In the genomic region with DNA sequence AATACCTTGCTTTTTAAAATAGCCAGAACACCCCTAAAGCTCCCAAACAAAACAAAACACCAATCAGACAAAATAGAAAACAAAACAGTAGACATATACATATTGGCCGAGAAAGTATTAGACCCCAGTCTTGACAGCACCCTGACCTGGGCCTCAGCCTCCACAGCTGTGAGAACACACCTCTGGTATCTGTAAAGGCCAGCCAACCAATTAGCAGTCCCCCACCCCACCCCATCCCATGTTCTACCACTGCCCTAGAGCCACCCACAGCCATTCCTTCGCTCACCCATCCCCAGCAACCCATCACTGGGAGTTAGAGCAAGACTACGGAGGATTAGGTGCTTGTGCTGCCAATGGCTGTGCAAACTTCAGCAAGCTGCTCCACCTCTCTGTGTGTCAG, we compare ENCODE assay signal across 21 mouse cellular contexts. TPM values are rescaled to one million over a fixed set of nuclear protein-coding genes. Genes with fewer than 3 reads are reported as not detected.
A peak's percentile ranks its signal among the peaks of the same experiment; 100 is the strongest.
DNase-seq lines count a peak whose midpoint lies in the region; ATAC-seq and TF ChIP-seq lines count a peak whose summit lies in the region.
"Had no signal": no experiment of that assay in that cellular context is flagged by ENCODE, and none has a peak within 500 bp of the region (broad histone marks: within the 10 kb centered on the region; RNA-seq: fewer than 3 reads in every experiment).

No protein-coding gene starts in this region.

- no peak for TF ChIP-seq CTCF in liver, embryonic 14.5 days (IDR thresholded peaks at IDR 0.05; ENCODE audit: low read depth)
- no peak for TF ChIP-seq CTCF in liver, postnatal 0 days (IDR thresholded peaks at IDR 0.05; ENCODE audit: low read depth)

- no peak overlapping the region for H3K4me3 ChIP-seq in liver, embryonic 14.5 days (ENCODE audit: insufficient read depth in 1 of 2, low read depth in 2 of 2, low read length in 2 of 2)
- H3K4me3 ChIP-seq in liver, postnatal 0 days (ENCODE audit: low read depth, low read length), result no peak overlapping the region
- H3K4me3 ChIP-seq in lung, embryonic 16.5 days (ENCODE audit: low read length), result no peak overlapping the region
- H3K4me3 ChIP-seq in liver, embryonic 15.5 days (replicated peaks), result no peak overlapping the region
- H3K4me3 ChIP-seq: embryonic facial prominence, embryonic 12.5 days; embryonic facial prominence, embryonic 15.5 days; gastrocnemius, adult 2 months; hindbrain, embryonic 12.5 days had no signal

- H3K4me2 ChIP-seq in liver, embryonic 14.5 days (ENCODE audit: low read depth), result no peak overlapping the region
- no peak overlapping the region for H3K4me2 ChIP-seq in liver, postnatal 0 days (ENCODE audit: low read depth, low read length)
- no peak overlapping the region for H3K4me2 ChIP-seq in lung, embryonic 16.5 days (ENCODE audit: low read depth, low read length)
- no peak overlapping the region for H3K4me2 ChIP-seq in liver, embryonic 15.5 days
- H3K4me2 ChIP-seq: embryonic facial prominence, embryonic 12.5 days; embryonic facial prominence, embryonic 15.5 days; heart, embryonic 11.5 days; hindbrain, embryonic 12.5 days had no signal

- 78% methylated on average over 3 of the region's 3 CpGs for WGBS in liver, embryonic 14.5 days (ENCODE audit: insufficient replicate concordance)
- WGBS in liver, postnatal 0 days (ENCODE audit: insufficient replicate concordance), result 82% methylated on average over 3 of the region's 3 CpGs
- 91% methylated on average over 3 of the region's 3 CpGs for WGBS in lung, embryonic 16.5 days
- WGBS in liver, embryonic 15.5 days (ENCODE audit: insufficient replicate concordance), result 81% methylated on average over 3 of the region's 3 CpGs

- H3K36me3 ChIP-seq in liver, embryonic 14.5 days (replicated peaks; ENCODE audit: control insufficient read depth, insufficient read depth, low read depth), result no peaks in the 10 kb centered on the region
- H3K36me3 ChIP-seq in liver, postnatal 0 days (replicated peaks; ENCODE audit: insufficient read depth, low read length), result no peaks in the 10 kb centered on the region
- no peaks in the 10 kb centered on the region for H3K36me3 ChIP-seq in lung, embryonic 16.5 days (ENCODE audit: control insufficient read depth, insufficient read depth, low read length)
- H3K36me3 ChIP-seq in liver, embryonic 15.5 days (replicated peaks), result no peaks in the 10 kb centered on the region
- H3K36me3 ChIP-seq: embryonic facial prominence, embryonic 12.5 days; embryonic facial prominence, embryonic 15.5 days; hindbrain, embryonic 12.5 days had no signal

- no peak for TF ChIP-seq EP300 in liver, embryonic 14.5 days (IDR thresholded peaks at IDR 0.05; ENCODE audit: low read depth)
- no peak for TF ChIP-seq EP300 in liver, postnatal 0 days (IDR thresholded peaks at IDR 0.05; ENCODE audit: low read depth)

- H3K9ac ChIP-seq in liver, embryonic 14.5 days (replicated peaks), result no peak overlapping the region
- no peak overlapping the region for H3K9ac ChIP-seq in liver, postnatal 0 days (replicated peaks)
- no peak overlapping the region for H3K9ac ChIP-seq in lung, embryonic 16.5 days (ENCODE audit: low read length)
- H3K9ac ChIP-seq in liver, embryonic 15.5 days, result no peak overlapping the region
- H3K9ac ChIP-seq: embryonic facial prominence, embryonic 12.5 days; embryonic facial prominence, embryonic 15.5 days; forebrain, postnatal 0 days; hindbrain, embryonic 12.5 days had no signal

- H3K4me1 ChIP-seq in liver, embryonic 14.5 days (replicated peaks; ENCODE audit: control insufficient read depth in 2 of 2, insufficient read depth in 2 of 2, low read length in 1 of 2), result peaks cover 0 to 10% of the 10 kb centered on the region in 2 experiments; a peak in 3 of 4 replicates
- H3K4me1 ChIP-seq in liver, postnatal 0 days (ENCODE audit: insufficient read depth), result no peaks in the 10 kb centered on the region
- H3K4me1 ChIP-seq in lung, embryonic 16.5 days (replicated peaks; ENCODE audit: control insufficient read depth, insufficient read depth, low read length), result peaks cover 3% of the 10 kb centered on the region
- peaks cover 13% of the 10 kb centered on the region for H3K4me1 ChIP-seq in liver, embryonic 15.5 days (replicated peaks)
- H3K4me1 ChIP-seq: hindbrain, embryonic 12.5 days had no signal

- ATAC-seq in liver, embryonic 14.5 days (ENCODE audit: insufficient read depth), result peak; percentile 53; the same call in 1 of the 2 replicates
- ATAC-seq in liver, postnatal 0 days, result no peak
- ATAC-seq in lung, embryonic 16.5 days (ENCODE audit: low read depth), result no peak
- ATAC-seq in liver, embryonic 15.5 days (ENCODE audit: insufficient read depth), result 0 out of 2 replicates have a peak, but pooled peaks have one; percentile 49
- ATAC-seq: CD4-positive, CD25-positive, alpha-beta regulatory T cell, adult 4 months; forebrain, embryonic 14.5 days; forebrain, postnatal 0 days had no signal

- H3K27ac ChIP-seq in liver, embryonic 14.5 days, result no peak overlapping the region
- H3K27ac ChIP-seq in liver, postnatal 0 days (ENCODE audit: low read depth), result no peak overlapping the region
- peak overlapping the region; percentile 80 for H3K27ac ChIP-seq in lung, embryonic 16.5 days (ENCODE audit: low read length)
- no peak overlapping the region for H3K27ac ChIP-seq in liver, embryonic 15.5 days (replicated peaks)
- H3K27ac ChIP-seq: embryonic facial prominence, embryonic 12.5 days; embryonic facial prominence, embryonic 15.5 days; gastrocnemius, adult 2 months; hindbrain, embryonic 12.5 days had no signal

- no peak for DNase-seq in liver, embryonic 14.5 days (ENCODE audit: low read depth in 3 of 3, low spot score in 3 of 3)
- no peak for DNase-seq in liver, postnatal 0 days
- DNase-seq in lung, postnatal 36 days, result no peak
- DNase-seq in right cerebral cortex, postnatal 4 days, result no peak
- DNase-seq: adrenal gland, adult 2 months; adrenal gland, postnatal 14 days; cerebellum, adult 11 months; cerebellum, adult 2 months; cerebellum, adult 9-11 months; cerebellum, postnatal 25 days; forebrain, postnatal 0 days; gastrocnemius, adult 2 months; heart, adult 11 months had no signal

- no peaks in the 10 kb centered on the region for H3K9me3 ChIP-seq in liver, embryonic 14.5 days (ENCODE audit: control insufficient read depth, low read length)
- no peaks in the 10 kb centered on the region for H3K9me3 ChIP-seq in liver, postnatal 0 days (ENCODE audit: low read length)
- no peaks in the 10 kb centered on the region; the same call in 1 of the 2 replicates for H3K9me3 ChIP-seq in lung, embryonic 16.5 days (ENCODE audit: control insufficient read depth, low read length)
- no peaks in the 10 kb centered on the region for H3K9me3 ChIP-seq in liver, embryonic 15.5 days (replicated peaks)
- H3K9me3 ChIP-seq: embryonic facial prominence, embryonic 15.5 days; hindbrain, embryonic 12.5 days had no signal

- no peaks in the 10 kb centered on the region for H3K27me3 ChIP-seq in liver, embryonic 14.5 days (ENCODE audit: control insufficient read depth, insufficient read depth, low read length)
- no peaks in the 10 kb centered on the region for H3K27me3 ChIP-seq in liver, postnatal 0 days (ENCODE audit: insufficient read depth, low read length)
- H3K27me3 ChIP-seq in lung, embryonic 16.5 days (ENCODE audit: control insufficient read depth, insufficient read depth, low read depth, low read length), result no peaks in the 10 kb centered on the region
- H3K27me3 ChIP-seq in liver, embryonic 15.5 days, result no peaks in the 10 kb centered on the region
- H3K27me3 ChIP-seq: embryonic facial prominence, embryonic 12.5 days; embryonic facial prominence, embryonic 15.5 days; hindbrain, embryonic 12.5 days had no signal

RNA-seq across cellular contexts. Expression of gene Uspl1, which starts 33.3 kb away (rescaled TPM):
- polyA plus RNA-seq in liver, embryonic 14.5 days (2012; rRNA removed), result 6.8 and 8.9 TPM in 2 replicates
- 18.6 and 22.8 TPM in 2 replicates for polyA plus RNA-seq in liver, embryonic 14.5 days (2014; fragmentation: Nextera tagmentation; extraction: Ambion mirVana)
- 11.7 and 12.4 TPM in 2 replicates for polyA plus RNA-seq in liver, postnatal 0 days (2015; fragmentation: Nextera tagmentation; extraction: Ambion mirVana)
- 32.7 and 37.5 TPM in 2 replicates for polyA plus RNA-seq in lung, embryonic 16.5 days (2015; fragmentation: Nextera tagmentation; extraction: Ambion mirVana)
- polyA plus RNA-seq in liver, embryonic 15.5 days (2015; fragmentation: Nextera tagmentation; extraction: Ambion mirVana), result 17.7 and 18.2 TPM in 2 replicates

RNA-seq across cellular contexts. Expression of gene Hmgb1, which starts 33.4 kb away (rescaled TPM):
- polyA plus RNA-seq in liver, embryonic 14.5 days (2012; rRNA removed), result 63.4 and 176 TPM in 2 replicates
- 553 and 555 TPM in 2 replicates for polyA plus RNA-seq in liver, embryonic 14.5 days (2014; fragmentation: Nextera tagmentation; extraction: Ambion mirVana)
- polyA plus RNA-seq in liver, postnatal 0 days (2015; fragmentation: Nextera tagmentation; extraction: Ambion mirVana), result 421 and 439 TPM in 2 replicates
- 1,316 and 1,601 TPM in 2 replicates for polyA plus RNA-seq in lung, embryonic 16.5 days (2015; fragmentation: Nextera tagmentation; extraction: Ambion mirVana)
- polyA plus RNA-seq in liver, embryonic 15.5 days (2015; fragmentation: Nextera tagmentation; extraction: Ambion mirVana), result 381 and 440 TPM in 2 replicates

Comparison
In these comparisons a context has a peak if more than half of its experiments do, and no peak if none do; other contexts are left out.
1. ATAC-seq: peak in liver, embryonic 14.5 days (single experiment) and liver, embryonic 15.5 days (single experiment); none in liver, postnatal 0 days (single experiment) and lung, embryonic 16.5 days (single experiment).